Mouse (Mus musculus) bone marrow, adult 2 months (tissue): ENCODE data around the gene Ctdsp2.

Source experiments
- CTCF ChIP-seq: fragments of 200-500 bp; IDR thresholded peaks from 2 replicates; pipeline ENCODE4 v1.5.1; 2011; ENCODE audit warnings: low read length, control low read depth; ENCODE audit not compliant: control insufficient read depth, insufficient read depth
- POLR2A ChIP-seq: fragments of 200-500 bp; IDR thresholded peaks from 2 replicates; pipeline ENCODE4 v1.6.1; 2011; ENCODE audit warnings: low read depth, mild to moderate bottlenecking, control low read depth, low read length, borderline replicate concordance; ENCODE audit not compliant: control insufficient read depth

GRCm38 (mm10) chr10:126990313-126991056 lies 12.0 kb downstream of the Ctdsp2 start:
- TF ChIP-seq CTCF (peak; percentile 90), POLR2A (no peak)
